ENCODE assay signal across 8 mouse cellular contexts in the genomic region with DNA sequence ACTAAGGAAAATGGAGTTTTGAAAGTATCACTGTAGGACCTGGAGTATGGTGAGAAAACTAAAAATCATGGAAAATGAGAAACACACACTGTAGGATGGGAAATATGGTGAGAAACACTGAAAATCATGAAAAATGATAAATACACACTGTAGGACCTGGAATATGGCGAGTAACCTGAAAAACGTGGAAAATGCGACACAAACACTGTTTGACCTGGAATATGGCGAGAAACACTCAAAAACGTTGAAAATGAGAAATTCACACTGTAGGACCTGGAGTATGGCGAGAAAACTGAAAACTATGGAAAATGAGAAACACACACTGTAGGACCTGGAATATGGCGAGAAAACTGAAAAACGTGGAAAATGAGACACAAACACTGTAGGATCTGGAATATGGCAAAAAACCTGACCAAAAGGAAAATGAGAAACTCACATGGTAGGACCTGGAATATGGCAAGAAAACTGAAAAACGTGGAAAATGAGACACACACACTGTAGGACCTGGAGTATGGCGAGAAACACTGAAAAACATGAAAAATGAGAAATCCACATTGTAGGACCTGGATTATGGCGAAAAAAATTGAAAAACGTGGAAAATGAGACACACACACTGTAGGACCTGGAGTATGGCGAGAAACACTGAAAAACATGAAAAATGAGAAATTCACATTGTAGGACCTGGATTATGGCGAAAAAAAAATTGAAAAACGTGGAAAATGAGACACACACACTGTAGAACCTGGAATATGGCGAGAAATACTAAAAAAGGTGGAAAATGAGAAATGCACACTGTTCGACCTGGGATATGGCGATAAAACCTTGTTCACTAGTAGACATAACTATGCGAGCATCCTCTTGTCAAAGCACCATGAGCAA.
DNase-seq lines count a peak whose midpoint lies in the region; ATAC-seq and TF ChIP-seq lines count a peak whose summit lies in the region.

No protein-coding gene starts in this region.

- H3K4me3 ChIP-seq in kidney, embryonic 14.5 days (ENCODE audit: low read length), result no peak overlapping the region
- no peak overlapping the region for H3K4me3 ChIP-seq in kidney, adult 2 months (ENCODE audit: insufficient read depth, low read depth, low read length)
- H3K4me3 ChIP-seq in forebrain, embryonic 16.5 days (replicated peaks; ENCODE audit: low read length), result no peak overlapping the region
- H3K4me3 ChIP-seq in liver, embryonic 11.5 days (ENCODE audit: low read depth, low read length), result no peak overlapping the region
- no peak overlapping the region for H3K4me3 ChIP-seq in stomach, embryonic 15.5 days (replicated peaks)

- H3K4me2 ChIP-seq in kidney, embryonic 14.5 days (replicated peaks; ENCODE audit: low read depth, low read length), result no peak overlapping the region
- H3K4me2 ChIP-seq in forebrain, embryonic 16.5 days (ENCODE audit: low read length), result no peak overlapping the region
- no peak overlapping the region for H3K4me2 ChIP-seq in liver, embryonic 11.5 days
- H3K4me2 ChIP-seq in stomach, embryonic 15.5 days, result no peak overlapping the region

- no peak for TF ChIP-seq POLR2A in kidney, adult 2 months (IDR thresholded peaks at IDR 0.05; ENCODE audit: low read depth, low read length)

- TF ChIP-seq CTCF in kidney, adult 2 months (conservative IDR thresholded peaks at IDR 0.05; ENCODE audit: insufficient read depth, insufficient read length, low read depth, low read length), result no peak

- no peak for DNase-seq in kidney, adult 2 months
- DNase-seq in R1 (ENCODE audit: low read depth, low spot score), result peak; percentile 48
- no peak for DNase-seq in liver, embryonic 11.5 days (ENCODE audit: low spot score)
- no peak for DNase-seq in layer of hippocampus, postnatal 36 days
- DNase-seq in layer of hippocampus, adult 18-20 months (ENCODE audit: low spot score in 2 of 2), result no peak

- 72% methylated on average over 19 of the region's 19 CpGs for WGBS in kidney, embryonic 14.5 days
- 56% methylated on average over 19 of the region's 19 CpGs for WGBS in kidney, adult 2 months
- WGBS in forebrain, embryonic 16.5 days, result 76% methylated on average over 19 of the region's 19 CpGs
- WGBS in liver, embryonic 11.5 days, result 62% methylated on average over 19 of the region's 19 CpGs
- 55% methylated on average over 19 of the region's 19 CpGs for WGBS in stomach, embryonic 15.5 days

- H3K36me3 ChIP-seq in kidney, embryonic 14.5 days (ENCODE audit: control insufficient read depth, insufficient read depth, low read length), result no peaks in the 10 kb centered on the region
- H3K36me3 ChIP-seq in kidney, adult 2 months (ENCODE audit: control insufficient read depth, insufficient read depth, low read length), result no peaks in the 10 kb centered on the region
- no peaks in the 10 kb centered on the region for H3K36me3 ChIP-seq in forebrain, embryonic 16.5 days (ENCODE audit: control insufficient read depth, insufficient read depth)
- H3K36me3 ChIP-seq in liver, embryonic 11.5 days (ENCODE audit: control insufficient read depth, insufficient read depth, low read length), result no peaks in the 10 kb centered on the region
- no peaks in the 10 kb centered on the region for H3K36me3 ChIP-seq in stomach, embryonic 15.5 days

- H3K9ac ChIP-seq in kidney, embryonic 14.5 days (ENCODE audit: low read depth, low read length), result no peak overlapping the region
- no peak overlapping the region for H3K9ac ChIP-seq in forebrain, embryonic 16.5 days (replicated peaks; ENCODE audit: low read depth, low read length)
- H3K9ac ChIP-seq in liver, embryonic 11.5 days (ENCODE audit: low read depth, low read length), result no peak overlapping the region
- H3K9ac ChIP-seq in stomach, embryonic 15.5 days, result no peak overlapping the region

- peak; percentile 96 for ATAC-seq in kidney, embryonic 14.5 days (ENCODE audit: low FRiP score, low TSS enrichment)
- ATAC-seq in forebrain, embryonic 16.5 days, result peak; percentile 77
- ATAC-seq in liver, embryonic 11.5 days (replicated peaks; ENCODE audit: low FRiP score), result peak; percentile 94
- ATAC-seq in stomach, embryonic 15.5 days (ENCODE audit: insufficient read depth, low FRiP score, low read depth), result peak; percentile 98

- no peaks in the 10 kb centered on the region for H3K4me1 ChIP-seq in kidney, embryonic 14.5 days (ENCODE audit: control insufficient read depth, insufficient read depth, low read length)
- no peaks in the 10 kb centered on the region for H3K4me1 ChIP-seq in kidney, adult 2 months (ENCODE audit: control insufficient read depth, insufficient read depth, low read length)
- no peaks in the 10 kb centered on the region for H3K4me1 ChIP-seq in forebrain, embryonic 16.5 days (replicated peaks; ENCODE audit: control insufficient read depth, insufficient read depth, low read length)
- no peaks in the 10 kb centered on the region for H3K4me1 ChIP-seq in liver, embryonic 11.5 days (replicated peaks; ENCODE audit: control insufficient read depth, insufficient read depth, low read length)
- H3K4me1 ChIP-seq in stomach, embryonic 15.5 days, result no peaks in the 10 kb centered on the region

- peaks cover 8% of the 10 kb centered on the region for H3K9me3 ChIP-seq in kidney, embryonic 14.5 days (ENCODE audit: control insufficient read depth, low read length)
- H3K9me3 ChIP-seq in forebrain, embryonic 16.5 days (ENCODE audit: control insufficient read depth, low read length), result peaks cover 8% of the 10 kb centered on the region
- H3K9me3 ChIP-seq in liver, embryonic 11.5 days (ENCODE audit: control insufficient read depth, low read length), result peaks cover 5% of the 10 kb centered on the region; the same call in 1 of the 2 replicates
- H3K9me3 ChIP-seq in stomach, embryonic 15.5 days, result no peaks in the 10 kb centered on the region

- H3K27ac ChIP-seq in kidney, embryonic 14.5 days (ENCODE audit: low read depth, low read length), result no peak overlapping the region
- H3K27ac ChIP-seq in kidney, adult 2 months (ENCODE audit: insufficient read depth, low read depth, low read length), result no peak overlapping the region
- no peak overlapping the region for H3K27ac ChIP-seq in forebrain, embryonic 16.5 days (ENCODE audit: low read length)
- no peak overlapping the region for H3K27ac ChIP-seq in liver, embryonic 11.5 days (ENCODE audit: low read depth, low read length)
- no peak overlapping the region for H3K27ac ChIP-seq in stomach, embryonic 15.5 days

- H3K27me3 ChIP-seq in kidney, embryonic 14.5 days (ENCODE audit: control insufficient read depth, insufficient read depth, low read length), result no peaks in the 10 kb centered on the region
- no peaks in the 10 kb centered on the region; the same call in 1 of the 2 replicates for H3K27me3 ChIP-seq in kidney, adult 2 months (replicated peaks; ENCODE audit: control insufficient read depth, insufficient read depth, low read length)
- no peaks in the 10 kb centered on the region for H3K27me3 ChIP-seq in forebrain, embryonic 16.5 days (replicated peaks; ENCODE audit: control insufficient read depth, insufficient read depth, low read length)
- no peaks in the 10 kb centered on the region for H3K27me3 ChIP-seq in liver, embryonic 11.5 days (replicated peaks; ENCODE audit: control insufficient read depth, insufficient read depth, low read length)
- no peaks in the 10 kb centered on the region for H3K27me3 ChIP-seq in stomach, embryonic 15.5 days (replicated peaks)
